Mouse (Mus musculus) cerebellum, postnatal 4 days (tissue): ENCODE data around the gene Pcgf5.

ENCODE experiments used
- DNase-seq, 2 experiments: peaks; one replicate each; pipeline ENCODE4 v3.0.0; 2022; ENCODE audit warnings: low spot score in 2 of 2, mixed read lengths in 1 of 2

Pcgf5 gene

DNA sequence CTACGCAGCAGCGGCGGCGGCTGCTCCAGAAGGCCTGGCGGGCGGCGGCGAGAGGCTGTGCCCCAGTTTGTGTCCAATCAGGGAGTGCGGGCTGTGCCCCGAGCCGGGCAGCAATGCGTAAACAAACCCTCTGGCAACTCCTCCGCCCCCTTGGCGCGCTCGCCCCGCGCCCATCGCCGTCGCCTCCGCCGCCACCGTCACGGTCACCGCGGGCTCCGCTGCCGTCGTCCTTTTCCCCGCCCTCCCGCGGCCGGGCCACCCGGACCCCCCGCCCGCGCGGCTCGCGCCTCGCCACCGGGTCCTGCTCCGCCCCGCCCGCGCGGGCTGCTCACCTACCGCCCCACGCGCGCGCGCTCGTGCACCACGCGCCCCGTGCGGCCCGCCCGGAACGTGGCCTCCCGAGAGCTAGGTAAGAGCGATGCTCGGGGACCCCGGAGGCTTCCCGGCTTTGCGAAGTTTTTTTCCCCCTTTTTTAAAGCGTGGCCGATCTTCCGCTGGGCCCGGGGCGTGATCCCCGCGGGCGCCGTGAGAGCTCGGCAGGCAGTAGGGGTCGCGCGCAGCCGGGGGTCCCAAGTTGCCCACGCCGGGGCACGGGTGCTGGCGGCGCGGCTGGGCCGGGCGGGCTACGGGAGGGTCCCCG is at the start of gene Pcgf5:
Pcgf5 (plus strand) TSS at position 149 of the 640 bp plus-strand sequence.
- peak; percentile 29 to 53 for DNase-seq

DNA sequence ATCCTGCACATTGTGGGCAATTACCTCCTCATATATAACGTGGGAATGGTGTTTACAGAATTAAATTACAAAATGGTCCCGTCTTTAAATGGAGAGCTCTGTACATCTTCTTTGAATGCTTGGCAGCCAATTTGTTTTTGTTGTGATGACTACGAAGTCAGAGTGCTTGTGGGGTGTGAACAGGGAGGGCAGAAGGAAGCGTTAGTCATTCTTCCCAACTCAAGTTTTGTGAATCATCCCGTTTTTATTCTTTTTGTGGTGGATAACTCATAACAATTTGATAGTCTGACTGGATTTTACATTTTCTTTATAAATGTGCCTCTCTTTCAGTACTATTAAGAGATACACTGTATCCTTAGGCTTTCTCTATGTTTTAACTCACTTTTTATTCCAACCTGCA is 42.6 kb upstream of the Pcgf5 start:
- no peak for DNase-seq

GRCm38 (mm10) chr19:36314010-36314409 is 34.1 kb upstream of the Pcgf5 start:
- DNase-seq = no peak

GRCm38 (mm10) chr19:36319735-36320134 is 28.4 kb upstream of the Pcgf5 start:
- DNase-seq = no peak

DNA sequence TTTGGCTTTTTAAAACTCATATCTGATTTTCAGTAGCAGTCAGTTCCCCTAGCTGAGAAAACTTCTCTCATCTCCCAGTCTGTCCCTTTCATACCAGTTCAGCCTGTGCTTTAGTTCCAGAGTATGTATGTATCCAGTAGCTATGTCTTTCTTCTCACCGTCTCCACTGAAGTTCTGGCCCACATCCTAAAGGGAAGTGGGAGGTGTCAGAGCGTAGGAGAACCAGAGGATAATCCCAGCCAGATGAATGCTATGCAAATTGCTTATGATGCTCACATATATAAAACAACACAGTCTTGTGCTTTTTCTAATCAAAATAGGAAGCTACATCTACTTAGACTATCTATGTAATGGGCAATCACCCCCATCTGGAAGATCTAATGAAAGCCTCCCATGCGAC is 27.0 kb upstream of the Pcgf5 start:
- DNase-seq = no peak

GRCm38 (mm10) chr19:36323326-36323725 is 24.8 kb upstream of the Pcgf5 start:
- no peak for DNase-seq

GRCm38 (mm10) chr19:36328678-36329077 is 19.4 kb upstream of the Pcgf5 start:
- DNase-seq = no peak

DNA sequence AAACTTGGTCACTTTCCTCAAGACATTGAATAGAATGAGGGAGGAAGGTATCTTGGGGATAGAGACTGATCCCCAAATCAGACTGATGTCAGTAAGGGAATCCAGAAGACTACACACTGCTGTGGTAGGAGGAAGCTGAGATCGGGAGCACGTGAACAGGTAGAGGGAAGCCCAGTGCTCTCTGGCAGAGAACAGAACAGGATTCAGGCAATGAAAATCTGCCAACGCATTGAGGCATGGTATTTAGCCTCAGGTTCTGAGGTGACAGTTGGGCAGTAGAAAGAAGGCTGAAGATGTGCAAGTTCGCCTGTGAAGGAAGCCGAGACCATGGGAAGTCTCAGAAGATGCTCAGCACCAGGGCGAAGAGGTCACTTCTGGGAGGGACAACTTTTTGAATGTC is 733 bp upstream of the Pcgf5 start:
- DNase-seq = no peak

GRCm38 (mm10) chr19:36347831-36348160 is 313 bp upstream of the Pcgf5 start:
- no peak for DNase-seq

- DNase-seq = peak; percentile 23 to 32
Observed at GRCm38 (mm10) chr19:36348801-36349486, 835 bp downstream of the Pcgf5 start.

DNA sequence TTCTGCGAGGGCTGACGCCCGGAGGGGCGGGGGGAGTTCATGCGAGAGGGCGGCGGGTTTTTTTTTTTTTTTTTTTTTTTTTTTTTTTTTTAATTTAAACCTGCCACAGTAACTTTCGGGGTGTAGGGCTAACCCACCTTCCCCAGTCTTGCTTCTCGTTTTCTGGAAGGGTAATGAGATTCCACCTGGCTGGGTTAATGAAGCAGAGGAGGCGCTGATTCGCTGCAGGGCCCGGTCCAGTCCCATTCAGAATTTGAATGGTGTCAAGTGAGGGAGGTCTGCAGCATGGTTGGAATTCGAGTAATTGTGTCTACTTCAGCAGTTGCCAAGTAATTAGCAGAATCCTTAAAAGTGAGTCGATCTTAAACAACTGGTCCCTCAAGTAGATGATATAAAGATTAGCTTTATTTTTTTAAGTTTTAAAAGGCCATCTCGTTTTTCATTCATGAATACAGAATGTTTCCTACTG is 1.4 kb downstream of the Pcgf5 start:
- DNase-seq = no peak

DNA sequence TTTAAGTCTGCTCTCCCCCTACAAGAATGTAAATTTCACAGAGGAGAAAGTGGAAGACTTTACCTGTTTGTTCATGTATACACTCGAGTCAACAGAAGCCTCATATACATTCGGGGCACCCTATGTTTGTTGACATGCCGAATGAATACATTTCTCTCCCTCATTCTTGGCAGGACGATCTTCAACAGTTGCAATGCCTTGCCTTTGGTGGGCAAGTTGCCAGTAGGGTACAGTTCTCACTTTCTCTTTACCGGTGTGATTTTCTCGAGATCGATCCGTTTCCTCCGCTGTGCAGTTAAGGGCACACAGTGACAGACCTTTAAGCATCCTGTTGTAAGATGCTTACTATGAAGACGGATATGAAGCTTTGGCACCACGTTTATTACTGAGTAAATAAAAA is 2.1 kb downstream of the Pcgf5 start:
- no peak for DNase-seq

GRCm38 (mm10) chr19:36350870-36351269 is 2.8 kb downstream of the Pcgf5 start:
- DNase-seq = no peak

DNA sequence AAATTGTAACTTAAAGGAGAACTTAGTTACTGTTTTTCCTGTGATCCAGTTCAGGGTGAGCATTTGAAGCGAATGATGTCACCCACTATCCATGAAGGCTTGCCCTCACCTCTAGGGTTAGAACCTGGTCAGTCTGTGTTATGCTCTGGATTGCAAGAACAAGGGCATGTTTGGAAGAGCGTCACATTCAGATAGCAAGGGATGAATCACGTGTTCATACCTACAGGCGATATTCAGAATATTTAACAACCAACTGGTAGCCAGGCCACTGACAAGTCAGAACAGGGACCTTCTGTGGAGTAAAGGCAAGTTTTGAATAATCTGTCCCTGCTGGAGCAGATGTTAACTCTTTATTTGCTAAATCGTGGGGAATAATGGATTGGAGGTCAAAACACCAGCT is 14.4 kb downstream of the Pcgf5 start:
- no peak for DNase-seq

- DNase-seq = no peak
Observed at GRCm38 (mm10) chr19:36364757-36365156, 16.6 kb downstream of the Pcgf5 start.

- no peak for DNase-seq
Observed at GRCm38 (mm10) chr19:36371478-36371877, 23.4 kb downstream of the Pcgf5 start.

DNA sequence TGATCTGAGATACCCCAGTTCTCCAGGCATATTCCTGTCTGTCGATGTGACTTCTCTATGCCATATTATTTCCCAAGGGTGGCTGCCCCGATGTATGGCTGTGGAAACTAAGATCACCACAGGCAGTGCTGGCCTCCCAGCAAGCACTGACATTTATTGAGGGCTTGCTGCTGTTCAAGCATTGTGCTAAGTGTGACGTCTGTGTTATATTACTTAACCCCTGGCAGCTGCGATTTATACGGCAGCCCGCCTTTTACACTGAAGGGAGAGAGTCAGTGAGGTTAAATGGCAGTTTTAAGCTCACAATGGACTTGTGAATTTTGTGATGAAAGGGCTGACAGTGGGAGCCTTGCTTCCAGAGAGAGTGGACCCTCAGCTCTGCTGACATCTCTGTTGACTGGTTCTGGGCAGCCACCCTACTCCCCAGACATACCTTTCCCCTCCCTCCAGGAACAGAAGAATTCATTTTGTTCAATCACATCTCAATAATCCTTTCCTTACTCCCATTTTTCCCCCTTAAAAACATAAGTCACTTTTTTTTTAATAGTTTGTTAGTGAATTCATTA is 25.0 kb downstream of the Pcgf5 start:
- no peak for DNase-seq

DNA sequence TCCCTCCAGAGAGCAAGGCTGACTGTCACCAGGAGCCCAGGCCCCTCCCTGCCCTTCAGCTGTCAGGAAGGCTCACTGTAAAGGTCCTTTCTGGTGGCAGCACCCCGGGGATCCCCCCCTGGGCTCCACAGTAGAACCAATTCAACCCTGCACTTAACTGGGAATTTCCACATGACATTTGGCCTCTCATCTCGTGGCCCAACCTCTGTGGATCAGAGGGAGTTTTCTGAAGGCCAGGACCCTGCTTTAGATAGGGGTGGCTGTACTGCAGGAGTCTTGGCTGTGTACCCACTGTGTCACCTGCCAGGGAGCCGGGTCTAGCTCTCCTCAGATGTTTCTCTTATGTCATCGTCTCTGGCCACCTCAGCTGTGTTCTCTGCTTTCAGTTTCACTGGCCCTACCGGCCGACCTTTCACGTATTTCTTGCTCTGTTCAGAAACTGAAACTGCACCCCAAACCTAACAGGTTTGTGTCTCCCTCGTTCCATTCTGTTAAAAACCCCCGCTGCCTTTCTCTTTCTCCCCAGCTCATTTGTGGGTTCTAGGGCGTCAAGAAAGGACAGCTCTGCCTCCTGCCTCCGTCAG is 27.2 kb downstream of the Pcgf5 start:
- DNase-seq = no peak

GRCm38 (mm10) chr19:36377729-36378128 is 29.6 kb downstream of the Pcgf5 start:
- DNase-seq = no peak

GRCm38 (mm10) chr19:36378511-36379232 is 30.6 kb downstream of the Pcgf5 start:
- DNase-seq = no peak

DNA sequence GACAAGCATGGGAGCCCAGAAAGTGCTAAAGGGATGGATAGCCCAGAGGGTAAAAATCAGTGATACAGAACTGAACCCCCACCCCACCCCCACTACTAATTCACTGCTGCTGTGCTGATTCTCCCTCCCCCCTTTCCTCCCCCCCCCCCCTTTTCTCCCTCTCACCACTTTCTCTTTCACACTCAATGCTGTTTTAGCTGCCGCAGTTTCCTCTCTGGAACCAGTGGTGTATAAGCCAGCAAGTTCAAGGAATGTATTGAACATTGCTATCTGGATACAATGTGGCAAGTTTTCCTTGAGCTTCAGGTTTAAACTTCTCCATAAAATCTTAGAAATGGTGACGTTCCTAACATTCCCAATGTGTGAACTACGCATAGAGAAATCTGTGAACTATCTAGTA is 34.8 kb downstream of the Pcgf5 start:
- DNase-seq = no peak

GRCm38 (mm10) chr19:36383977-36384376 is 35.9 kb downstream of the Pcgf5 start:
- no peak for DNase-seq
